Mouse (Mus musculus) frontal cortex, adult 2 months (tissue): ENCODE results near the gene Galnt4. TPM values are rescaled to one million over a fixed set of nuclear protein-coding genes. Genes with fewer than 3 reads are reported as not detected.
A peak's percentile ranks its signal among the peaks of the same experiment; 100 is the strongest.

Source experiments
- DNase-seq, 2 experiments: peaks; one replicate each; pipeline ENCODE4 v3.0.0; 2022; ENCODE audit warnings: low spot score in 1 of 2; ENCODE audit errors: extremely low spot score in 1 of 2
- polyA plus RNA-seq: library from polyadenylated mRNA; depleted of rRNA; stranded (reverse); fragments of >200 nt; gene quantifications from 2 replicates; pipeline ENCODE4 v1.2.3, GENCODE M21; 2012

The Galnt4 gene
- polyA plus RNA-seq, 1 experiment = 1.3 TPM

- DNase-seq = no peak
Measured at GRCm38 (mm10) chr10:99114295-99114694, 6.3 kb downstream of the Galnt4 start.

DNA sequence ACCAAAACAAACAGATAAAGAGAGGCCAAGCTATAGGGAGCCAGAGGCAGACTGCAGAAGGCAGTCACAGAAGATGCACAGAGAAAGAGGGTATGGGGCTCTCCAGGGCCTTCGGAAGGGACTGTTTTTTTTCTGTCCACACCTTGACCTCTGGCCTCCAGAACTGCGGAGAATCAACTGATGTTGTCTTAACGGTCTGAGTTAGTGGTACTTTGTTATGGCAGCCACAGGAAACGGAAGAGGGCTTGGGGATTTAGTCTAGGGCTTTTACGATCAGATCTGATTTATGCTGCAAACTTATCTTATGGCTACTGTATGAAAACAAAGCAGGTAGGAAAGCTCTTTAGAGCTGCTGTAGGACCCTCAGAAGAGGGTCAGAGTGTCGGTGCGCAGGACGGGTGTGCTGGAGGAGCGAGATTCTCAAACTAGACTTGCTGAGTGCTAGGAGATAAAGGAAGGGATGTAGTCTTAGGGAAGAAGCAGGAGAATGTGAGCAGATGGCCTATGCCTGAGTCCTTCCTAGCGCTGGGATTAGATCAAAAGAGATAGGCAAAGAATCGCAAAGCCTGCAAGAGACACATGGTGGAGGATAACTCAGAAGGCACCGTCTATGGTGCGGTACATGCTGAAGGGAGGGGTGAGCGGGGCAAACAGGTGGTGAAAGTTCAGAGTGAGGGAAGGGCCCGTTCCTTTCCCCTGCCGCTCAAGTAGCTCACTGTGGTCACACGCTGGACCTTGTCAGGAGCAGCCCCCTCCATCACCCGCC lies 7.7 kb downstream of the Galnt4 start:
- DNase-seq = no peak

GRCm38 (mm10) chr10:99116237-99116632 lies 8.3 kb downstream of the Galnt4 start:
- no peak for DNase-seq

GRCm38 (mm10) chr10:99116650-99117615 lies 9.0 kb downstream of the Galnt4 start:
- no peak for DNase-seq

DNA sequence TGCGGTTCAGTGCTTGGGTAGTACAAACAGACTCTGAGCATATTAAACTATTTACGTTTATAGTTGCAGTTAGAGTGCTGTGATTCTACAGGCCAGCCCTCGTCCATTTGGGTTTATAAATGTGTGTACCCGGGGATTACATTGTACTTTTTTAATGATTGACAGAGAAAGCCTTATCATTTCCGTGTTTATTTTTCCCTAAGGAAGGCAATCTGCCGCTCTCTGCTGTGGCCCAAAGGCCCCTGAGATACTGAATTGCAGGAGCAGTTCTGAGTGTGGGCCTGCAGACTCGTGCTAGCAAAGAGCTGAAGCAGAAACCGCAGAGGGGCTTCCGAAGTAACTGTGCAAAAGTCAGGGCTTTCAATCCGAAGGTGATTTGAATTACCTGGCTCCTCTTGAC lies 9.9 kb downstream of the Galnt4 start:
- DNase-seq = no peak

- DNase-seq = no peak
Measured at GRCm38 (mm10) chr10:99118697-99119096, 10.7 kb downstream of the Galnt4 start.

- no peak for DNase-seq
Measured at GRCm38 (mm10) chr10:99119471-99119870, 11.5 kb downstream of the Galnt4 start.

DNA sequence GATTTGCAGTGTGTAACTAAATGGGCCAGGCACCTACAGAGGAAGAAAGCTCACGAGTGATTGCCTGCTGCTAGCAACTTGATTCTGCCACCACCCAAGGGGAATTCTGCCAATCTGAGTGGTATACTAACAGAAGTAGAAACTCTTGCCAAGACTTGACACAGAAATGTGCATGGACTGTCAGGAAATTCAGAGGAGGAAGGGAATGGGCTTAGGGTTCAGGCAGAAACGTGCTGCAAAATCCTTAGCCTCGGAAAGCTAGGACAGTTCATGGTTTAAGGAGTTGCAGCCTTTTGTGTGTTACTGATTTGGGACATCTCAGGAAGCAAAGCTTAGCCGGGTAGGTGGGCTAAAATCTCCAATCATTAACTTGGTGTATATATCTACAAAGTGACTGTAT lies 18.3 kb downstream of the Galnt4 start, which contains the start of gene Phxr2:
Gene Phxr2, minus strand, starts transcription at position 101 of the 400 bp plus-strand sequence.
- DNase-seq = no peak

GRCm38 (mm10) chr10:99126954-99127353 lies 19.0 kb downstream of the Galnt4 start:
- no peak for DNase-seq

DNA sequence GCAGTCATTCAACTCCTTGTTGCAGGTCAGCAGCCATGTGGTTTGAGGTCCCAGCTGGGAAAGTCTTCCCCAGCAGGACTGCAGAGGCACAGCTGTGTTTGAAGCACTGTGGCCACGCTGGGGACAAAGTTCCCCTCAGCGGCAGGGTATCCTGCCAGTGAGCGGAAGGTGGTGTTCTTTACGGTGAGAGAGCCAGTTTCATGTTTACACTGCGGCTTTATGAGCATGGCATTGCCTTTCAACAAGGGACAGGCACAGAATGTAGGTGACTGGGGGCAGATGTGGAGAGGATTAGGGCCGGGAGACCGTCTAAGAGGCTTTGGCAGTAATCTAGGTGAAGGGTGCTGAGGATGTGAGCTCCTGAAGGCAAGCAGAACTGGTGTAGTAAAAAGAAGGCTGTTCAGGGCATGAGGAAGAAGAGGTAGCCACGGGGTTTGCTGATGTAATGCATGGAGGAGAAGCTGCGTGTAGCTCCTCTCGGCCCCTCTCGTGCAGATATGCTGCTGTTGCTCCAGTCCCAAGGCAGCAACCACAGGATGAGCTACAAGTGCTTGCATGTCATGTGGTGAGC lies 19.8 kb downstream of the Galnt4 start:
- no peak for DNase-seq

GRCm38 (mm10) chr10:99130611-99131010 lies 22.7 kb downstream of the Galnt4 start:
- DNase-seq = peak in 1 of 2 experiments; percentile 27

DNA sequence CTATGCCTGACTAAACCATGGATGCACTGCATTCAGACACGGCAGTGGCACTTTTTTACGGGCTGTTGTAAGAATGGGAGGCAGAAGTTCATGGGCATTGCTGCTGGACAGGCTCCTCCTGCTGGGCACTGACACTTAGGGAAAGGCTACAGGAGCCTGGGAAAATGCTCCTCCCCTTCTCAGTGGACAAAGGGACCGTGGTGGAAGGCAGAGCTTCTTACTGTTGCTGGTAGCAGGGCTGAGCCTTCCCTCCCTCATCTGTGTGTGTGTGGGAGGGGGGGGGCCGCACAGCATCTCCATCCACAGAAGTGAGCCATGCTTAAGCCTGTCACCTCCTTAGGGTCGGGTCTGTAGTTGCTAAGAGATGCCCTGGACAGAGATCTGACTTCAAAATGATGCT lies 23.3 kb downstream of the Galnt4 start:
- DNase-seq = no peak

DNA sequence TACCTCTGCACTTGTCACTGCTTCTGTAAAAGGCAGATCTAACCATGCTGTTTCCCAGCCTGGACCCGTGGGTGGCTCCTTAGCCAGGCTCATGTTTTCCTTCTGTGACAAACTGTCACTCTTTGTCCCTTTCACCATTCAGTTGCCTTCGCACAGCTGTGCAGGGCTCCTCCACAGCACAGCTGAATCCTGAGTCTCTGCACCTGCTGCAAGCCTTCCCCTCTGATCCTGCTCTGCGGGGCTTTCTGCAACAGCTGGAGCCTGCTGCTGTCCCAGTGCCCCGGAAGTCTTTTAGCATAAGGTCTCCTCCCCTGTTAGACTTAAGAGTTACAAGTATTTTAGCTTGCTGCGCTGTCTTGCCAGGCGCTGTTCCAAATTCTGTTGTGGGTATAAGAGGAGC lies 24.2 kb downstream of the Galnt4 start:
- DNase-seq = peak in 1 of 2 experiments; percentile 28

GRCm38 (mm10) chr10:99132595-99133272 lies 24.8 kb downstream of the Galnt4 start:
- no peak for DNase-seq

DNA sequence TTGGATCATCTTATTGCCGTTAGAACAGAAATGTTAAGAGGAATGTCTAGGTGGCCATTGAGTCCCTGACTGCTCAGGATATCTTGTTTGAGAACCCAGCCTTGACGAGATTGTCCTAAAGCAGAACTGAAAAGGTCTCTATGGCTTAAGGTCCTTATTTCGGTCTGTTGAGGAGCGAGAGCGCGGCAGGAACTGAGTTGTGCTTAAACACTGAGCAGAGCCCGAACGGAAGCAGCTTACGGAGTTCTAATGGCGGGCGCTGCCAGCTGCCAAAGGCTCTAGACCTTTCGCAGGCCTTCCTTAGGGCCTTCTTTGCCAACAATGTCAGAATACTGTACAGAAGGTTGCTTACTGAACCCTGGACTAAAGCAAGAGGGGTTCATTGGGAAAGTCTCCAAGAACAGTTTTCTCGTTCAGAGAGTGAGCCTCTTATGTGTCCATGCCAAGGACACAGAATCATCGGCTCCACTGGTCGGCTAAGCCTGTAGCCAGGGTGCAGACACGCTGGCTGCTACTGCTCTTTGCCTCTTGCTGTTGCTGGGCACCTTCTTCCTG lies 25.4 kb downstream of the Galnt4 start:
- no peak for DNase-seq

DNA sequence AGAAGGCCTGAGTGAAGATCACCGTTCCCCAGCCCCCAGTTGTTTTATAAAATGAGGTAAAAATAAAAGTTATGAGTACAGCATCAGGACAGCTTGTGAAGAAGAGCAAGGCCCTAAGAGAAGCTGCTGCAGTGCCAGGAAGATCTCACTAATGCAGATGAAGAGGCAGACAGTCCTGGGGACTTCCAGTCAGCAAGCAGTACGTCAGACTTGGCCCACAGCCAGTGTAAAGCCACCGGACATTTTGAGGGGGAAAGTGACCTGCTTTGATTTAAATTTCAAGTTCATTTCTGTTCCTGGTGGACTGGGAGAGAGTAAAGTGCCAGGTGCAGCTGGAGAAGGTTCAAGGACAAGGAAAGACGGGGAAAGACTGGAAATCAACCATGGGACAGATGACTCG lies 28.4 kb downstream of the Galnt4 start:
- no peak for DNase-seq

- no peak for DNase-seq
Measured at GRCm38 (mm10) chr10:99145611-99146010, 37.7 kb downstream of the Galnt4 start.

GRCm38 (mm10) chr10:99146596-99146995 lies 38.6 kb downstream of the Galnt4 start:
- DNase-seq = no peak

DNA sequence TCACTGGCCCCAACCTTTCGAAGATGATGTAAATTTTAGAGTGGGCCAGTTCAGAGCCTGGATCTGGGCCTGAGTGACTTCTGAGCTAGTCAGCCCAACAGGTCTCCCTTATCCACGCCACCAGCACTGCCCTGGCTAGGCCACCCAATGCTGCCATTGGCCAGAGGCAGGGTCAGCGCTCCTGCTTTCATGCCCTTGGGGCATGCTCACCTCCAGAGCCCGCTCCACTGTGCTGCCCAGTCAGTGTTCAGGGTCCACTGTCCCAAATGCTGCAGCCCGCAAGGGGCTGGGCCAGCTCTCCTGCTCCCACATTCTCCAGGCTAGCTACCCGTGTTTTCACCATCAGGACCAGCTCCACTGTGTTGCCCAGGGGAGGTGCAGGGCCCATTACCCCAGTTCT lies 42.1 kb downstream of the Galnt4 start:
- DNase-seq = no peak

DNA sequence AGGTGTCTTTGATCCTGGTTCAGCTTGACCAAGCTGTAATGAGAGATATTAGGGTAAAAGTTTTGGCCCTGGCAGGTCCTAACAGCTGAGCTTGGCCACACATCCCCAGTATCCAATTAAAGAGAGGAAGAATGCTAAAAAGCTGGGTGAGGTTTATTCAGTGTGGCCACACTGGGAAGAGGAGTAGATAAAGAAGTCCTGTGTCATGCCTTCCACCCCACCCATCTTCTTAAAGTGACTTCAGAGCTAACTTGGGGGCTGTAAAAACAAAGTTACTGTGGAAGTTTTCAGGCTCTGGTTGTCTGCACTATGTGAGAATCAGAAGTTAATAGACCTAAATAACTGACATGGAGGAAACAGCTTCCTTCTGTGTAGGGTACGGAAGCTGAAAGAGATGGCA lies 43.6 kb downstream of the Galnt4 start:
- DNase-seq = no peak
